Mouse (Mus musculus) cerebellum, adult 11 months (tissue): ENCODE data around the gene Actg1.

Experiments used
- DNase-seq: peaks from one replicate; pipeline ENCODE4 v3.0.0; 2022

The Actg1 gene

DNA sequence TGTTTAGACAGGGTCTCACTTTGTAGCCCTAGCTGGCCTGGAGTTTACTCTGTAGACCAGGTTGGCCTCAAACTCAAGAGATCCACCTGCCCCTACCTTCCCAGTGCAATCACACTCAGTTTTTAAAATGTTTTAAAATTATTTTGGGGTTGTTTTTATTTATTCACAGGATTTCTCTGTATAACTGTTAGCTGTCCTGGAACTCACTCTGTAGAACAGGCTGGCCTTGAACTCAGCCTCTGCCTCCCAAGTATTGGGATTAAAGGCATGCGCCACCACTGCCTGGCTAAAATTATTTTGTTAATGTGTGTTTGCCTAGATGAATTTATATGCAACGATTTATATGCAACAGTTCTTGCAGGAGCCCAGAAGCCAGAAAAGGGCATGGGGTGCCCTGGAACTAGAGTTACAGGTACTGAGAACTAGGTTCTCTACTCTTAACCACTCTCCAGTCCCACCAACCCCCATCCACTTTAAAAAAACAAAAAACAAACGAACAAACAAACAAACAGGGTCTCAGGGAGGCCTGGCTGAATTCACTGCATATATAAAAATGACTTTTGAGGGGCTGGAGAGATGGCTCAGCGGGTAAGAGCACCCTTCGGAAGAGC, 3.9 kb downstream of the Actg1 start:
- DNase-seq: no peak

DNA sequence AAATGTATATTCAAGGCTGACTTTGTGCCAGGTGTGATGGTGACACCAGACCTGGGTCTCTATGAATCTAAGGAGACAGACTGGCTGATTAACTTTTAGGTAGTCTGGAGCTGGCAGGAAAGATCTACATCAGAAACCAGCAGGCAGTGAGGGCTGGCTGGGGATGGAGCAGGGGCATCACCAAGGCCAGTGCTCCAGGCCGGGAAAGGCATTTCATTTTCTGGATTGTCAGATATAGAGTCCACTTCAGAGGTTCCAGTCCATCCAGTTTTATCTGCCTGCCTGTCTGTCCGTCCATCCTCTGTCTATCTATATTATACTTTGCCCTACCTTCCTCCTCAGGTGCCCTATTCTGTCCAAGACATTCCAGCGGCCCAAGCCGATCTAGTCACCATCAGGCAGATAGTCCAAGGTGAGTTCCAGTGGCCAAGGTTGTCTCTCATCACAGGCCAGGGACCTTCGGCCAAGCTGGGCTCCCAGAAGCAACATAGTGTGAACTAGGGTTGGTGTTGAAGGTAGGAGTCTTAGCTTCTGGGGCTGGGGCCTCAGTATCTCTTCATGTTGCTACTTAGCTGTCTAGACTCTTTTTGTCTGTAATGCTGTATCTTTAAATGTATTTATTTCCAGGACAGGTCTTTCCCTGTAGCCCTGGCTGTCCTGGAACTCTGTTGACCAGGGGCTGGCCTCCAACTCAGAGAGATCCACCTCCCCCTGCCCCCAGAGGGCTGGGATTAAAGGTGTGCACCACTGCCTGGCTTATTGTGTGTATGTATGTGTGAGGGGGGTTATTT, 4.6 kb downstream of the Actg1 start:
- no peak for DNase-seq

DNA sequence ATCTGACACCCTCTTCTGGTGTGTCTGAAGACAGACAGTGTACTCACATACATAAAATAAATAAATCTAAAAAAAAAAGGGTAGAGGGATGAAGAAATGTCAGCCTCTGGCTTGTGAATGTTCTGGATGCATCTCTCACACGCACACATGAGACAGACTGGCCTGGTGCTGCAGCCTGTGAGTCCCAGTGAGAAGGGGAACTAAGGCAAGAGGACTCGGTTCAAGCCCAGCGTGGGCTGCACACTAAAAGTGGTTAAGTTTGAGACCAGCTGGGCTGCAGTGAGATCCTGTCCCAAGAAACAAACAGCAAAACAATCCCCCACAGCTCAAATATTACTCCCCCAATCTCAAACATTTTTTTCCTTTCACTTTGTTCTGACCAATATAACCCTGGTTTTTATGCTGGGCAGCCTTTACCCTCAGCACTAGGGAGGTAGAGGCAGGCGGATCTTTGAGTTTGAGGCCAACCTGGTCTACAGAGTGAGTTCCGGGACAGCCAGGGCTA, 5.6 kb downstream of the Actg1 start:
- DNase-seq: no peak

DNA sequence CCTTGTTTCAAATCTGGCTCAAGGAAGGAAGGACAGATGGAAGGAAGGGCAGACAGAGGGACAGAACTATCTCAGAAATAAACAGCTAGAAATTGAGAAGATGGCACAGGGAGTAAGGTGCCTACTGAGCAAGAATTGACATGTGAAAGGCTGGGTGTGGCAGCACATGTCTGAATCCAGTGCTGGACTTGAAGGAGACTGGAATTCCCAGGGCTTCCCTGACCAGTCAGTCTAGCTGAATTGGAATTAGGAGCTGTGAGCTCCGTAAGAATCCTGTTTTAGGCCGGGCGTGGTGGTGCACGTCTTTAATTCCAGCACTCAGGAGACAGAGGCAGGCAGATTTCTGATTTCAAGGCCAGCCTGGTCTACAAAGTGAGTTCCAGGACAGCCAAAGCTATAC, 6.7 kb downstream of the Actg1 start:
- no peak for DNase-seq

DNA sequence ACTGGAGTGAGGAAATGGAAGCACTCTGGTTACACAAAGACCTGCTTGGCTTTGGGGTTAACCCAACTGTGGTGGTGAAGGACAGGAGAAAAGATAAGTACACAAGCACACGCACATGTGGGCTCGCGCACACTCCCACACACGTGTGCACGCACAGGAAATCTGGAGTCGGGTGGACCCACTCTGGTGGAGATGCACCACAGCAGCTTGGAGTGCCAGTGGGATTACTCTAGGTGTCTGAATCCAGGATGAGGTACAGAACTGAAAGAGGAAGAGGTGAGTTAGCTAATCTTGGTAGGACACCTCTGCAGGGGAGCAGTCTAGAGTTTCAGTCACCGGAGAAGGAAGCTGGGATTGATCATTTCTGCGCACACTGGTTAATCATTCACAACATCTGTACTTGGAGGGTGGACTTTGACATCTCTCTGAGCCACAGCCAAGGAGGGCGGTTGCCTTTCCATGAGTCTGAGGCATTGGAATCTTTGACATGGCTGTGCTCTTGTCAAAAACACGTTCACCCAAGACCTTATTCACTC, 8.3 kb downstream of the Actg1 start:
- DNase-seq: no peak

DNA sequence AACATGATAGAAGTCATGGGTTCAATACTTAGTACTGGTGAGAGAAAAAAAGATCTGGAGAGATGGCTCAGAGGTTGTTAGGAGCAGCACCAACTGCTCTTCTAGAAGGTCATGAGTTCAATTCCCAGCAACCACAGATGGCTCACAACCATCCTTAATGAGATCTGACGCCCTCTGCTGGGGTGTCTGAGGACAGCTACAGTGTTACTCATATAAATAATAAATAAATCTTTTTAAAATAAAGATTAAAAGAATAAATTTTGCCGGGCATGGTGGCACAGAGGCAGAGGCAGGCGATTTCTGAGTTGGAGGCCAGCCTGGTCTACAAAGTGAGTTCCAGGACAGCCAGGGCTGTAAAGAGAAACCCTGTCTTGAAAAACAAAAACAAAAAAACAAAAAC, 9.6 kb downstream of the Actg1 start:
- no peak for DNase-seq

DNA sequence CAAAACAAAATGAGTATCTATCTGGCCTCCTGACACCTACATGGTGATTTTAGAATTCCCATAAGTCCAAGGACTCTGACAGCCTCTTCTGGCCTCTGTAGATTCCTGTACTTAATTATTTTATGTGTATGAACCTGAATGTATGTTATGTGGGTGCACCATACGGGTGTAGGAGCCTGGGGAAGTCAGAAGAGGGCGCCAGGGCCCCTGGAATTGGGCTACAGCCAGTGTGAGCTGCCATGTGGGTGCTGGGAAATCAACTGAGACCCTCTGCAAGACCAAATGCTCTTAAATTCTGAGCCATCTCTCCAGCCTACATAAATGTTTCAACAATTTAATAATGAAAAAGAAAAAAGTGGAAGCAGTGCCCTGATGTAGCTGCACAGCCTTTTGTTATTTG, 10.9 kb downstream of the Actg1 start:
- no peak for DNase-seq

DNA sequence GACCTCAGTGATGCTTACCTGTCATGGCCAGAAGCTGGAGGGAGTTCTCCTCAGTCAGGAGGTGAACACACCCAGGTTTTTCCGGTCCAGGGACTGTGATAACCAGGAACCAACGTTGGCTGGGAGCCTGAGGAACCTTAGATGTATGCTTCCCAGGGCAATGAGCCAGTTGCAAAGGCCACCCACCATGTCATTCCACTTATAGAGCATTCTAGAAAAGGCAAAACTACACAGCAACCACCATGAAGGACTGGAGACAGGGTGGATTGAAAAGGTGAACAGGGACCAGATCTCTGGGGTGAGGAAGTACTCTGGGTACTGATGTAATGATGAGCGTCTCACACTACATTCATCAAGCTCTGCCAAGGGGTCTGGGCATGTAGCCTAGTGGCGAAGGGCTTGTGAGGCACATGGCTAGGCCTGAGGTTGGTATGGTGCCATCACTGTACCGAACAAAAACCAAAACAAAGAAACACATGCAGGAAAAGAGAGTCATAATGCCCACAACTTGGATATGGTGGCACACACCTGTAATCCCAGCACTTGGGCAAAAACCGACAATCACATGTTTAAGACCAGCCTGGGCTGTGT, 12.8 kb downstream of the Actg1 start:
- DNase-seq: no peak

DNA sequence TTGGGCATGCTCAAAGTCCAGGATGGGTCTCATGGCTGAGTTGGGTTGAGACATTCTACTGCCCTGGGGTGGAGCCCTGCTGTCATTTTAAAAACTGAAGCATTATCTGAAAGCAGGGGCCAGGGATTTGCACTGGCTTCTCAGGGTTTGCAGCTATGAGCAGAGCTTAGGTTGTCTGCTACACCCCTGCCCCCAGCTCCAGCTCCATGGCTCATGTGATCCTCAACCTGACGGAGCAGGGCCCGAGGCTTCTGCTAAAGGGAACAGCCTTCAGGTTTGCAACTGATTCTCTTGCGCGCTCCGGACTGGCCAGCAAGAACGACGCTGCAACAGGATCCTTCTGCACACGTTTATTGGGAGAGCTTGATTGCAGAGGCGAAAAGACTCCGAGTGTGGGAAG, 28.2 kb downstream of the Actg1 start:
- no peak for DNase-seq

DNA sequence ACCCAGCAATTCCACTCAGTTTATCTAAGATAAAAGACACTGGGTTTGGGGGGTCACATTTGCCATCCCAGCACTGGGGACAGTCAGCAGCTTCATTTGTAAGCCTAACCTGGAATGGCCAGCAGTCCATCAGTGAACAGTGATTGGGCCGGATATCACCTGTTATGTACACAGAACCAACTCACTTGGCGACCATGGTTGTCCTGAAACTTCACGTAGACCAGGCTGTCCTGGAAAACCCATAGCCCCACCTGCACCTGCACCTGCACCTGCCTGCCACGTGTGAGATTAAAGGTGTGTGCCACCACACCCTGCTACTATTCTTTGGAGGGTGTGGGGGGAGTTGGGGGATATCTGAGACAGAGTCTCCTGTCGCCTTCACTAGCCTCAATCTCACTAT, 29.0 kb downstream of the Actg1 start:
- DNase-seq: no peak

DNA sequence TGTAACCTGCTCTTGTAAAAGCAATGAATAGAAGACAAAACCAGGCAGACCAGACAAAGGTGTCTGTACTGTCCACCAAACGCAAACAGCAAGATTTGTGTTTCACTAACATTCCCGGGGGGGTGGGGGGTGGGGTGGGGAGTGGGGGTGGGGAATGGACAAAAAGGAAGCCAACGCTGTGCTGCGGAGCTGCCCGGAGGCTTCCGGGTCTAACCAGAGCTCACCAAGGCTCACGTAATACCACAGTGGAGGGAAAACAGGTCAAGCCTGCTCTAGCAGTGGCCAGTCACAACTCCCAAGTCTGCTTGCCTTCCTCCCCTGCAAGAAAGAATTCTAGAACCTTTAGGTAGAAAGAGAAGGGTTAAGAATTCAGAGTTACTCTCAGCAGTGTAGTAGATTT, 30.9 kb downstream of the Actg1 start:
- DNase-seq: no peak

DNA sequence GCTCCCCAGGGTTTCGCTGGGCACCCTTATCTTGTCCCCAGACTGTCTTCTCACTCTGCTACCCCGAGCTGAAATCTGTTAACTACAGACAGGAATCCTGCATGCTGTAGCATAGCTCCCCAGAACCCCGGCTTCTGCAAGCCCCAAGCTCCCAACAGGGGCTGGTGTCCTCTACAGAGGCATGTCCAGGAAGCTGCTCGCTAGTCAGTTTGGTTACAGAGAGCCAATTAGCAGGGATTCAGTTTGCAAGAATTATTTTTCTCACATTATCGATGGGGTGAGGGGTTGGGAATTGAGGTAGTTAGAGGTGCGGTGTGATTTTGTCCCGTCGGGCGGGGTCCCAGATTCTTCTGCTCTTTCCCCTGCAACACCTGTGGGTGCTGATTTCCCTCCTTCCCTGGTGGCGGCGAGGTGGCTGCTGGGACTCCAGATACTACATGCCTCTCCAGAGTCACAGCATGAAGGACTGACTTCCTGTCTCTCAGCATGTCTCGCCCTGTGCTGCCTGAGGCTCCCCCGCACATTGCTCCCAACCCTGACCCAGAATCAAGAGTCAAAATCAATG, 31.6 kb downstream of the Actg1 start:
- peak; percentile 29 for DNase-seq

DNA sequence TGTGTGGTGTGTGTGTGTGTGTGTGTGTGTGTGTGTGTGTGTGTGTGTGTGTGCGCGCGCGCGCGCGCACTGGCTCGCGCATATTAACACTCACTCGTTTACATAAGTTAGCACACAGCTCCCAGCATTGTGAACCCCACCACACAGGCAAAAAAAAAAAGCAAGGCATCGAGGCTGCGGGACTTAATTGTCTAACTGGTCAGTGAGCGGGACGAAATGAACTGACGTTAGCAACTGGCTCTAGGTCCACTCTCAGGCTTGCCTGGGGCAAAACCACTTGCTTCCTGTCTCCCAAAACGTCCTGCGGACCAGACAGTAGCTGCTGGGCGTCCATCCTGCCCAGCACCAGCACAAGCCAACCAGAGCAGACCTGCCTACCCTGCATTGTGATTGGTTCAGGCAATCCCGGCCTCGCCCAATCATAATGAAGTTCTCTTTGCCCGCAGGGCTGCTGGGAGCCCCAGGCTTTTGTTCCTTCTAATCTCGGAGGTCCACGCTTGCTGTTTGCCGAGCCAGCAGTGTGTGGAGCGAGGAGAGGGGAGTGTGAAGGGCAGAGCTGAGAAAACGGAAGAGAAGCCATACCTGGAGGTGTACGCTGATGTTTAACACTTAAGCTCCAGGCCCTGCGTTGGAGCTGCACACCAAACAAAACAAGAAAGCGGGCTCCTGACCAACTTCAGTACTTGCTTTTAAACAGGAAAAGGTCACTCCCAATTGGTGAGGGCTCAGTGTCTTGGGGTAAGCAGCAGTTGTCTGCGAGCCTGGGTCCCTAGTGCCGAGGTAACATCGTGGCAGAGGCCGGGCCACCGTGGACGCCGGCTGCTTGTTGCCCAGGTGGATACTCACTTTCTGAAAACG, 32.3 kb downstream of the Actg1 start:
- DNase-seq: peak; percentile 91

DNA sequence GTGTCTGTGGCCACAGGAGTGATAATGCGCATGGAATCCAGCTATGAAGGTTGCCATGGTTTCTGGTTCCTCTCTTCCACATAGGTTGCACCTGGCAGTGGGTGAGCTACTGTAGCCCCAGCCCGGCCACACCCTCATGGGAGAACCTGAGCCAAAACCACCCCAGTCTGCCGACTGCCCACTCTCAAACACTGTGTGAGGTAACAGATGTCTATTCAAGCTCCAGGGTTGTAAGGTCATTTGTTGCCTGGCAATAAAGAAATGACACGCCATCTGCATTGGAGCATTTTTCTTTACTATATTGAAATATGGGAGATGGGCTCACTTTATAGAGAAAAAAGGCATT, 33.0 kb downstream of the Actg1 start:
- DNase-seq: peak; percentile 41

DNA sequence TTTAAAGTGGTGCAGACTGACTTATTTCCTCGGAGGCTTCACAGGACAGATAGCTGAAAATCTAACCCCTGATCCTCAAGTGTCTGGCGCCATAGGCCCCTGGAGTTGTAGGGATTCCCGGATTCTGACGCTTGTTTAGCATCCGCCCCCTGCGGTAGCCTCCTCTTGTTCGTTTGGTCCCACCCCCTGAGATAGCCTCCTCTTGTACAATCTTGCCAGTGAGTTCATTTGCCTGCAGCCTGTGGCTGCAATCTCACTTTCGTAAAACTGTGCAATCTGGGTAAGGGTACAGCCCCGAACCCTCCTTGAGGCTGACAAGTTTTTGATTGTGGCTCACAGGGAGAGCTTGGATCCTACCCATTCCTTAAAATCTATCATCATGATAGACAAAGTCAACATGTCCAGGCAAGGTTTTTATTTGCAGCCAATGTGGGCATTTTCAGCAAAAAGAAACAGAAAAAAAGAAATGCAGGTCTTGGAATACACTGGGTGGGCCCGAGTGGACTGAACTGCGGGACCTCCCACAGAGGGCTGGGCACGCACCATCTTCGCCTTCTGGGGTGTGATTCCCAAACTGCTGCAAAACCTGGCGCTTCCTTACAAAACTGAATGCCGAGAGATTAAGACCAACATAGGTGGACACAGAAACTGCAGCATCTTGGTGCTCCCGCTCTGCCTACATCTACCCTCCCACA, 33.5 kb downstream of the Actg1 start:
- no peak for DNase-seq

DNA sequence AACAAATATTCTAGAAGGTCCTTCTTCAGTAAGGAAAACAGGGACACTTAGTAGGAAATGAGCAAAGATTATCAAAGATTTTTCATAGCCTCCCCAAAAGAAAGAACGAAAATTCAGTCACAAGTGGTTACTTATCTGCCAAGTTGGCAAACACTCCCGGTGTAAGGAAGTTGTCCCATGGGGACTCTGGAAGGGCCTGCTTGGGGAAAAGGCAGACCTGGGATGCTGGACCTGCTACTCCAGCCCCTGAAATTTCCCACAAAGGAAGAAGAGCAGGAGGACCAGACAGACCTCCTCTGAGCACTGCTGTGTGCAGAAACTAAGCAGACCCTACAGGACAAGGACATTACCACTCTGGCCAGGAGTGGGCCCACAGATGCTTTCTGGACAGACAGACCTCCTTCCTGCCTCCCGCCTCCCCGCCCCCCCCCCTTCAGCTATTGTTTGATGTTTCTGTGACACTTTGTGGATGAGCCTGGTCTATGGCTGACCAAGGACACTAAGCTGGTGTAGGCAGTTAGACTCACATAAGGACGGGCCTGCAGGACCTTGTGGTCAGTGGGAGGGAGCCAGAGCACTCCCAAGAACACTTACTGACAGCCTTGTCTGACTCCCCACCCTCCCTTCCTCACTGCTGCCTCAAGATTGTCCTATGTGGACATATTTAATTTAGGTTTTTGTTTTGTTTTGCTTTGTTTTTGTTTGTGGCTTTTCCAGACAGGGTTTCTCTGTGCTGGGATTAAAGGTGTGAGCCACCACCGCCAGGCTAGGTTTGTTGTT, 34.2 kb downstream of the Actg1 start:
- DNase-seq: no peak

DNA sequence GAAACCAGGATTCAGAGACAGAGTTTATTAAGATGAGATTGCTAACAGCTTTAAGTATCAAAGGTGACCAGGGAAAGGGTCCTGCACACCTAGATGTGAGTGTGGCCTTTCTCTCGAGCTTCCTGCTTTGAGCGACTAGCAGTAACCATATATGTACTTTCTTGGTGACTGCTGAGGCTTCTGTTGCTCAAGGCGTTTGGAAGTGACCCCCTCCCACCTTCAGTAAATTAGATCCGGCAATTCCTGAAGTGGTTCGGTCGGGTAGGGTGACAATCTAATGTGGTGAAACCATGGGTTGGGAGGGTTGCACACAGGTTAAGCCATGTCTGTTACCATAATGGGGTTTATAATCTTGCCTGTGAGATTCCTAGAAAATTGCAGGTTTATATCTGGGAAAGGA, 36.3 kb downstream of the Actg1 start:
- no peak for DNase-seq

DNA sequence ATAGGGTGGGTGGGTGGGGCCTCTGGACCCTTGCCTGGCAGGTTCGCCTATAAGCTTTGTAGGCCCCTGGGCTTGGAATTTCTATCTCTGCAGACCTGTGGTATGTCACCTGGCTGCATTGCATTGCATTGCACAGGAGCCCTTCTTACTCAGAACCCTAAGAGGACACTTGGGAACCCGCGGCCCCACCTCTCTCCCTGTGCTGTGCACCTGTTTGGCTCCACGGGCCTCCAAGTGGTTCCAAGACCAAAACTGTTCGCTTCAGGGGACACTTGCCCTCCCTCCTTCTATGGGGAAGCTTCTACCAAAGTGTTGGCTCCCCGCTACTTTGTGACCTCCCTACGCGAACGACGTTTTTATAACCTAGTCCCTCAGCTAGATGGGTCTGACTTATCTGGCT, 36.8 kb downstream of the Actg1 start:
- DNase-seq: no peak

DNA sequence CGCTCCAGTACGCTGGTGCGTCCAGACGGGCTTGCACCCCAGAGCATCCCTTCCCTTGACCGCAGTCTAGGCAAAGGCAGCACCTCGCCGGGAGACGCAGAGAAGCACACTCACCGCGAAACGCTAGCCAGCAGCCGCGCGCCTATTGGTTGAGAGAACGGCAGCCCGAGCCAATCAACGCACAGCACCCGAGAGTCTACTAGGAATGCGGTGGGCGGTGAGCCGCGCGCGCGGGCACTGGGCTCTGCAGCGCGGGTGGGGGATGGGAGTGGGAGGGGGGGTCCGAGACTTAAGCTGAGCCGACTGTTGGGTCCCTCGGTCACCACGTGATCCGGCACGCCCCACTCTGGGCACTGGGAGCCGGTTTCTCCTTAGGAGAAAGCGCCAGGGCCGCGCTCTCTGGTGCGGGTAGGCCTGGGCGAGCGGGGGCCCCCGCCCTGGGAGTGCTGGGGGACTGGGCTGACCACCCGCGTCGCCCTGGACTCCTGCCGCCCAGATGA, 37.5 kb downstream of the Actg1 start:
- DNase-seq: peak; percentile 91

DNA sequence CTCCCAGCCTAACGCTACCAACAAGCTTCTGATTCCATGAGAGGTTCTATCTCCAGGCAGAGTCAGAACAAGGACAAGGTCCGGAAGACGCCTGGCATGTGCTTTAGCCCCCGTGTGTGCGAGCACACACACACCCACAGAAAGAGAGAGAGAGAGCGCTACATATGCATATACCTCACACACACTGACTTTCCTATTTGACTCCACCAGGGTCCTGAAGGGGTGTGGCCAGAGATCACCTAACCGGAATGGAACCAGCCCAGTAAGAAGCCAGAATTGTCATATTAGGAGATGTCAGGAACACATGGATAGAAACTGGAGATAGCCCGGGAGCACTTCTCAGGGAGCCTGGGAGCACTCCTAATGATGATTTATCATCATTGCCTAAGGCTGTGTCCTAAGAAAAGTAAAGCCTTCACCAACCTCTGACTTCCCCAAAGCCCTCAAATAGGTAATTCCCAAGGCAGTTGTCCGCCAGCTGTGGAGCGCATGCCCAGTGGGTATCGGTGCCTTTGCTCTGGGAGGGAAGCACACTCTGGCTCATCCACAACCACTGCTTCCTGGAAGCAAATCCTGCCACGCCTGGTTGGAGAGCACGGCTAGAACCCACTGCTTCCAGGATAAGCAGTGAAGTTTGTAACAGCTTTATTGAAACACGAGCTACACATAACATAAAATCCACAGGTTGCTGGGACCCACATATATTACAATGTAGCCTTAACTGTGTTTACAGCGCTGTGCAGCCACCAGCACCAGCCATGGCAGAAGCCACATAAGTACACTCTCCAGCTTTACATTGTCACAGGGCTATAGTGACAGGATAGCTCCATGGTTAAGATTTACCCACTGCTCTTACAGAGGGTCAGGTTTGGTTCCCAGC, 39.7 kb downstream of the Actg1 start:
- DNase-seq: no peak
